Mouse (Mus musculus): ENCODE measurements at regions not wholly inside any gene's neighbourhood (a gene's known extent, or its start where the extent isn't known, plus 50 kb on each side); places are given as distances from the start of the nearest gene placed in this dataset.

- DNase-seq (ENCODE audit: low read depth) = no peak
Observed at GRCm38 (mm10) chr3:115655020-115655419, 59.9 kb downstream of the S1pr1 start.

DNA sequence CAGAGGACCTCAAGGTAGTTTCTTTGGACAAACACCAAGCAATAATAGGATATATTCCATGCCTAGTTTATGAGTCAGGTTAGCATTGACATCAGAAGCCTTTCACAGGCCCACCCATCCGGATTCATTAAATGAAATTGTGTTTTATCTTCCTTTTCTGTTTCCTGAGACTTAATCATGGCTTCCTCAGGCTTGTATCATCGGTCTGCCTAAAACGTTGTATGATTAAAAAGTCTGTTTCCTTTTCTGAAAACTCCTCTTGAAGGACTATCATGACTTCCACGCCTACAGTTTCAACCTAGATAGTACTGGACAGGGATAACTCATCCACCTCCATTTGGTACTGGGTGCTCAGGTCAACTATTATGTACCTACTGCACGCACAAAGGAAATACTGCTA is 62.6 kb downstream of the S1pr1 start:
- no peak for DNase-seq (ENCODE audit: low read depth)

GRCm38 (mm10) chr3:115649338-115650117 is 65.3 kb downstream of the S1pr1 start:
- no peak for DNase-seq (ENCODE audit: low read depth)

DNA sequence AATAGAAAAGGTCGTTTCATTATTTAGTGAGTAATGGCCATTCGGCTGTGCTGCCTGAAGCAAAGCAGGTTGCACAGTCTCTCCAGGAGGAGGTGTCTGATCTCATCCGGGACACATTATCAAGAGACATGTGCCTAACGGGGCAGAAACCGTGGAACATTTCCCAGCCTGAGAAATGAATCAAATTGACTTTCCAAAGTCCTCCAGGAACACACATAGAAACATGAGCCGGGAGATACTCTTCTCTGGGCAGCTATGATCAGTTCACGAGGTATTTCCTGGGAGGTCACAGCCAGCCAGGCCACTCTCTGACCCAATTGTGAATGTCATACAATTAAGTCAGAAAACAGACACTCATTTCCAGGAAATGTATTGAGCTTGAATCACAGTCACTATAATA is 67.9 kb downstream of the S1pr1 start:
- DNase-seq (ENCODE audit: low read depth) = no peak

GRCm38 (mm10) chr3:115644307-115644706 is 70.6 kb downstream of the S1pr1 start:
- DNase-seq (ENCODE audit: low read depth) = no peak

- no peak for DNase-seq (ENCODE audit: low read depth)
Observed at GRCm38 (mm10) chr3:115642846-115643260, 72.0 kb downstream of the S1pr1 start.

- no peak for DNase-seq (ENCODE audit: low read depth)
Observed at GRCm38 (mm10) chr3:115642001-115642845, 72.6 kb downstream of the S1pr1 start.

- DNase-seq (ENCODE audit: low read depth) = no peak
Observed at GRCm38 (mm10) chr3:115641411-115641810, 73.5 kb downstream of the S1pr1 start.

GRCm38 (mm10) chr3:115635487-115635886 is 79.4 kb downstream of the S1pr1 start:
- DNase-seq (ENCODE audit: low read depth) = no peak

- DNase-seq (ENCODE audit: low read depth) = no peak
Observed at GRCm38 (mm10) chr3:115635081-115635480, 79.8 kb downstream of the S1pr1 start.

DNA sequence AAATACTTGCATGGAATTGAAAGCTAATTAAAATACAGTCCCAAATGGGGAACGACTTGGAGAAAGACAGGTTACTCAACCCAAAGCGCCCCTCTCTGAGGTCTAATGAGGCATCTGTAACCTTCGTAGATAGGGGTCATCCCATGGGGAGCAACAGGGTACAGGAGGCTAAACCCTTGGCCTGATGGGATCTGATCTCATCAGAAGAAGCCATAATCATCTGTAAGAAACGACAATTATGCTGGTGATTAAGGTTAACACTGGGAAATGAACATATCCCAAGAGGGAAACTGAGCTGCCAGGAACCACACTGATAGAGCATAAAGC is 82.5 kb downstream of the S1pr1 start:
- no peak for DNase-seq (ENCODE audit: low read depth)

DNA sequence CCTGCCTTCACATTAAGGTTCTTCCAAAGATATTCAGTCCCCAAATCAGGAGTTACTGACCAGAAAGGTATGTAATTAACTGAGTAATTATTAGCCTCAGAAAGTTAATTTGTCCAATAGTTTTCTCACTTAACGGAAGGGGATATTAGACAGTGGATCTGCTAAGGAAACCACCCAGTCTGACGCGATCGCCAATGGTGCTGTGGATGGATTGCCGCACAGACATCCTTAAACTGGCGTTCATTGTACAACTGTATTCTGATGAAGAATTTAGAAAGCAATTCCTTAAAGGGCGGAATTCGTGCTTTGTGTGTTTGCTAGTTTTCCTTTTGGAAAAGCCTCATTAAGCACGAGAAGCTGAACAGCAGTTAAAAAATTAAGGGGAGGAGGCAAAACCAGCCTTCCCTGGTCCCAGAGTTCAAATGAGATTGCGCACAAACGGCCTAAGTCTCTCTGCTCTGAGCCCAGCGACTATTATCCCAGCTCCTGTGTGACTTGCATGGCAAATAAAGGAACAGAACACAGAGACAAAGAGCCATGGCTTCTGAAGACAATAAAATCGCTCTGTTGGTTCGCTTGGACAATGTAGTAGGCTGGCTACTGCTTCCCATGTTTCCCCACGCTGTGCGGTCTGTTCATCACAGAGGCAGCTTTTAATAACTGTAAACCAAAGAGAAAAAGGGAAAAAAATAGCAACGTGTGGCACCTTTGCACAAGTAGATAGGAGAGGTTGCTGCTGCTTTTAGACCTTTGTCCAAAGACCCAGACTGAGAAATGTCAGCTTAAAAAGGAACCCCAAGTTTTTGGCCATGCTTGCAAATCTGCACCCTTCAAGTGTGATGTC is 83.1 kb downstream of the S1pr1 start:
- no peak for DNase-seq (ENCODE audit: low read depth)

- no peak for DNase-seq (ENCODE audit: low read depth)
Observed at GRCm38 (mm10) chr3:115622920-115623319, 92.0 kb downstream of the S1pr1 start.

DNA sequence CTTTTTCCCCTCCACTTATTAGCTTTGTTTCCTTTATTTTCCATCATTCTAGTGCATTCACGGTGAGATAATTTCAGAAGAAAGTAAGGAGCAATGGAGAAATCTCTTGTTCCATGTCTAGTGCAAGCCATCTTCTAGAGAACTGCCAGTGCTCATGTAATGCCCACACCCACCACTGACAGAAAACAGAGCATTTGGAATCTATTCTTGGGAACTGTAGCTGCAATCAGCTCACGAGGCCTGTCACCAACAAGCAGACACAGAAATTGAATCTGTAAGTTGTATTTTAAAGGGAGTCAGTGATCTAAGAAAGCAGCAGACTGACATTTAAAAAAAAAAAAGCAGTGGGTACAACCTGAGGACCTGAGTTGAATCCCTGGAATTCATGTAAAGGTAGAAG is 92.6 kb downstream of the S1pr1 start:
- DNase-seq (ENCODE audit: low read depth) = no peak

DNA sequence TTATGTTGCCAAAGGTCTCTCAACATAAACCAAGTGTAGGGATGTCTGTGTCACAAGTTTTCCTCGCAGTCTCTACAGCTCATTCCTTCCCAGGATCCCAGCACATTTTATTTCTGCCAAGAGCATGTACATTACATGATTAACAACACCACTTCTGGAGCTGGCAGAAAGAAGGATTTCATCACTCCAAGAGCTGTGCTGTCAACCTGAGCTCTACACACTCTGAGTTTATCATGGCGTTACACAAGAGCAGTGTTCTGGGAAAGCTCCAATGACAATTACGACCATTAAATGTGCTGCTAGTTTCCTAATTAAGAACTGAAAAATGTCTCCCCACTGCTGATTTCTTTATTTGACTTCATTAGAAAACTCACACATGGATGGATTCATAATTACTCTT is 94.9 kb downstream of the S1pr1 start:
- peak; percentile 12 for DNase-seq (ENCODE audit: low read depth)

GRCm38 (mm10) chr3:115615994-115616598 is 98.8 kb downstream of the S1pr1 start:
- DNase-seq (ENCODE audit: low read depth) = no peak

DNA sequence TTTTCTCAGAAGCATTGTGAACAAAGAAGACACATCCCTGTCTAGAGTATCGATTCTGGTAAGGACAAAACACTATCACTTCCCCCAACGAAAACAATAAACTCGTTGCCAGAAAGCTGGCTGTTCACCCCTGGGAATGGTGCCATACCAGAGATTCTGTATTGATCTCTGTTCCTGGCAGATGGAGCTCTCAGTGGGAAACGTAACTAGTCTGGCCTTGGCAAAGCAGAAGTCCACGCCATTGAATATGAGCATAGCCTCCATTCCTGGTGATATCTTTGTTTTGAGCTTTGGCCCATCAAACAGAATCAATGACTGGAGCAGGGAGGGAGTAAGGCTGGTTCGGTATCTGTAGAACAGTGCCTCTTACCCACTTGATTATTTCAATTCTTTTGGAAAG is 102.0 kb downstream of the S1pr1 start:
- DNase-seq (ENCODE audit: low read depth) = no peak

- DNase-seq (ENCODE audit: low read depth) = no peak
Observed at GRCm38 (mm10) chr3:115608087-115608486, 106.8 kb downstream of the S1pr1 start.

- DNase-seq (ENCODE audit: low read depth) = no peak
Observed at GRCm38 (mm10) chr3:115604734-115605279, 110.1 kb downstream of the S1pr1 start.

- DNase-seq (ENCODE audit: low read depth) = no peak
Observed at GRCm38 (mm10) chr3:115604267-115604666, 110.6 kb downstream of the S1pr1 start.

DNA sequence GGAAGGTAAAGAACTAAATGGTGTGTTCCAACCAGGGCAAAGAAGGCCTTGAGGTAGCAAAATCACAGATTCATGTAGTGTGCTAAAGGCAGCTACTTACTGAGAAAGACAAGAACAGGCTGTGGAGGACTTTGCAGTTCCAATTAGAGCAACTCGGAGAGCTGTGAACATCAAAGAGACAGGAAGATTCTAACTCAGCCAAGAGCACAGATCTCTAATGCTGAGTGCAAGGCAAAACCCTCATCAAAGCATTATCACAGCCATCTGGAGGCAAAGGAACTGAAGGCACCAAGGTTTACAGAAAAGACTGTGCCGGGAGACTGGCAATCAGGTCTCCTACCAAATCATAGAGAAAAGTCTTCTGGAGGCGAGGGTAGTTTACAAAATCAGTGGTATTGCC is 111.1 kb downstream of the S1pr1 start:
- DNase-seq (ENCODE audit: low read depth) = no peak

DNA sequence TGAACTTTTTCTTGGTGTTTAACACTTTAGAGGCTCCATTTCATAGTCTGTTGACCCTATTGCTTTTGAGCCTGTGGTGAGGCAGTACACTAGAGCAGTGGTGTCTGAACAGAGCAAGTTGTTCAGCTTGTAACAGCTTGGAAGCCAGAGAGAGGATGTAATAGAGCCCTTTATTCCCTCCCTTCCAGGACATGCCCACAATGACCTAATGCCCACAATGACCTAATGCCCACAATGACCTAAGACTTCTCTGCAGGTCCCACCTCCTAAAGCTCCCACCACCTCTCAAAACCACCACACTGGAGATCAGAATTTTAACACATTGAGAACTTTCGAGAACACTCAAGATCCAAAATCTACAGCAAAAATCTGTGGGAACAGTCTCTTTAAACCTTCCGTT is 115.6 kb downstream of the S1pr1 start:
- no peak for DNase-seq (ENCODE audit: low read depth)
